Mouse (Mus musculus): ENCODE data around the gene Tchp.

Tchp gene

GRCm38 (mm10) chr5:114707265-114708068 is at the start of gene Tchp:
TSS of gene Tchp (plus strand) at chr5:114707760.
- peak; percentile 92 to 94 for DNase-seq (ENCODE audit: low read depth in 2 of 2, low spot score in 2 of 2)

- DNase-seq (ENCODE audit: low read depth in 2 of 2, low spot score in 2 of 2), result no peak
Observed at GRCm38 (mm10) chr5:114658255-114658654, 49.3 kb upstream of the Tchp start, which contains the start of gene Trpv4. TSS of gene Trpv4 (minus strand) at chr5:114658421.

DNA sequence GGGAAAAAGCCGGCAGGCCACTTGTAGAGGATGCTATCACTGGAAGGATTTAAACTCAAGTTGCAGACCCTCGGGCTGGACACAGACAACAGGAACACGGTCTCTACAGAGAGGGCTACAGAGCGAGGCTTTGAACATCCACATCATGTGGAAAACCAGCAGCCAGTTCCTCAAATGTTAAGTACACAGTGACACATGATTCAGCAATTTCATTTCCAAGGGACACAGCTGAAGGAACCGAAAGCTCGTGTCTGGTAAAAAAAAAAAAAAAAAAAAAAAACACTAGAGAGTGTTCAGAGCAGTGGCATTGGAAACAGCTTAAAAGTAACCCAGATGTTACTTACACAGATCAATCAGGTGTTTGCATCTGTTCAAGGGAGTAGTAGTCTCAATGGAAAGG is 46.5 kb upstream of the Tchp start:
- DNase-seq (ENCODE audit: low read depth in 2 of 2, low spot score in 2 of 2), result no peak

DNA sequence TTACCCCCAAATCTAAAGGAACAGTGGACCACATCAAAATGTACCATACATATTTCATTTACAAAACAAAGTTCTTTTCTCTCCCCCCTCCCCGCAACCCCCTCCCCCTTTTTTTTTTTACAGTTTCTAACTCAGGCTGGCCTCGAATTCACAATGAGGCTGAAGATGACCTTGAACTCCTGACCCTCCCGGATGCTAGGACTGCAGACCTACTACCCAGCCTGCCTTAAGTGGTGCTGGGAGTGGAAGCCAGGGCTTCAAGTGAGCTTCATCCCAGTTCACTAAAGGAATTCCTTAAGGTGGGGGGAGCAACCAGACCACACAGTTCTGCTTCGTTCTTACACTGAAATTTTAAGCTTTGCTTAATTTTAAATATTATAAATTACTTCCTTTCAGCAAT is 43.4 kb upstream of the Tchp start:
- no peak for DNase-seq (ENCODE audit: low read depth in 2 of 2, low spot score in 2 of 2)

- no peak for DNase-seq (ENCODE audit: low read depth in 2 of 2, low spot score in 2 of 2)
Observed at GRCm38 (mm10) chr5:114664750-114665149, 42.8 kb upstream of the Tchp start.

DNA sequence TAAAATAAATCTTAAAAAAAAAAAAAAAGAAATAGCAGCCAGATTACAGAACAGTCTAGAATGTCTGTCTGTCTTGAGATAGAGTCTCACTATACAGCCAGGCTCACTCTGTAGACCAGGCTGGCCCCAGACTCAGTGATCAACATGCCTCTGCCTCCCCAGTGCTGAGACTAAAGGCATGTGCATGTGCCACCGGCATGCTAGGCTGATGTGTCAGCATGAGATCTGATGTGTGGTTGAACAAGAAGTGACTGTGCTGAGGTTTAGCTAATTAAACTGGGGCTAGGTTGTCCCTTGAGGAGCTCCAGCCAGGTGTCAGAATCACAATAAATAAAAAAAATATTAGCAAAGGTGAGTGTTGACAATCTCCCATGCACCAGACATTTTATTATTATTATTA is 40.9 kb upstream of the Tchp start:
- DNase-seq (ENCODE audit: low read depth in 2 of 2, low spot score in 2 of 2), result no peak

DNA sequence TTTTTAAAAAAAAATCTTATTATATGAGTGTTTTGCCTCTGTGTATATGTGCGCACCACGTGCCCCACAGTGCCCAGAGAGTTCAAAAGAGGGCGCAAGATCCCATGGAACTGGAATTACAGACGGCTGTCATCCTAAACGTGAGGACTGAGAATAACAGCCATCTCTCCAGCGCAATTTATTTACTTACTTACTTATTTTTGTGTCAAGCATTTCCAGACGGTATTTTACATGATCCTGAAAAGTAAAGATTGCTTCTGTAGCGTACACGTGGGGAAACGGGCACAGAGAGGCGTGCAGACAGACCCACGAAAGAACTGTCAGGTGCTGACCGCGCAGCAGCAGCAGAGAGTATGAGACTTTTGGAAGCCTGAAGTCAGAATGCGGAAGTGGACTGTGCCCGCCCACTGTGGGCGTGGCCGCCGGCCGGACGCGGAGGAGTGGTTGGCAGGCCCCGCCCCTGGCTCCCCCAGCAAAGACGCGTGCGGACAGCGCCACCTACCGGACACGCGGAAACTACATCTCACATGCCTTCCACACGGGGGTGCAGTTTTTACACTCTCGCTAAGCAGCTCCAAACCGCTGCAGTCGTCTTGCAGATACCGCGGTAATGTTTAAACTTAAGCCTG is 40.2 kb upstream of the Tchp start:
- DNase-seq (ENCODE audit: low read depth in 2 of 2, low spot score in 2 of 2), result peak; percentile 100

GRCm38 (mm10) chr5:114669014-114669413 is 38.5 kb upstream of the Tchp start:
- DNase-seq (ENCODE audit: low read depth in 2 of 2, low spot score in 2 of 2), result no peak

DNA sequence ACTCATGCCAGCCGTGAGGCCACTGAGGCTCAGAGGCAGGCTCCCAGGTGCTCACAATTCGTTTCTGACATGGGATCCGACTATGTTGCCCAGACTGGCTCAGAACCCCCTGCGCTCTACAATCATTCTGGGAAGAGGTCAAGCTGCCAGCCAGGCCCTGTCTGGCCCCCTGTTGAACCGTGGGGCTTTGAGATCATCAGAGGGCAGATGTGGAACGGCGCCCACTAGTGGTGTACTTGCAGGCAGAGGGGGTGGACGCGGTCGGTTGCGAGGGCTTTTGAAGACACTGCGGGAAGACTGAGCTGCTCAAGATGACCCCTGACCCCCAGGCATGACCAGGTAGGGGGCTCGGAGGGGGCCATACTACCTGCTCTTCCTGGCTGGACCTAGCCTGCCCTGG is 34.4 kb upstream of the Tchp start:
- DNase-seq (ENCODE audit: low read depth in 2 of 2, low spot score in 2 of 2), result no peak

GRCm38 (mm10) chr5:114674594-114674993 is 33.0 kb upstream of the Tchp start:
- DNase-seq (ENCODE audit: low read depth in 2 of 2, low spot score in 2 of 2), result no peak

GRCm38 (mm10) chr5:114679841-114680591 is 27.5 kb upstream of the Tchp start:
- DNase-seq (ENCODE audit: low read depth in 2 of 2, low spot score in 2 of 2), result no peak

GRCm38 (mm10) chr5:114680676-114681285 is 26.8 kb upstream of the Tchp start:
- peak; percentile 35 to 43 for DNase-seq (ENCODE audit: low read depth in 2 of 2, low spot score in 2 of 2)

GRCm38 (mm10) chr5:114681717-114682116 is 25.8 kb upstream of the Tchp start:
- no peak for DNase-seq (ENCODE audit: low read depth in 2 of 2, low spot score in 2 of 2)

DNA sequence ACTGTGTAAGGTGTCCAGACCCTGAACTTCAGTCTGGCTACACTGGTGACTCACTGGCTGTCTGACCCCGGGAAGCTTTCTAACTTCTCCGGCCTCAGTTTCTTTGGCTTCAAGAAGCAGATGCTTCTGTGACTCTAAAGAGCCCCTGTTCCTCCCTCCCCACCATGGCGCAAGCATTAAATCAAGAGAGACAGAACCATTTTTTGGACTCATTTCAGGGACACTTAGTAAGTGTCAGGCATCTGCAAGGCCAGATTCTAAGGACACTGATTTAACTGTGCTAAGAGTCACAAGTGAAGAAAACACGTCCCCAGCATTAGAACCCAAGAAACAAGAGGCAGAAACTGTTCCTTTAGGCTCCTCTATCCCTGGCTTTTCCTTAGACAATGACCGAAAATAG is 21.6 kb upstream of the Tchp start:
- DNase-seq (ENCODE audit: low read depth in 2 of 2, low spot score in 2 of 2), result no peak

GRCm38 (mm10) chr5:114686726-114687210 is 20.8 kb upstream of the Tchp start:
- DNase-seq (ENCODE audit: low read depth in 2 of 2, low spot score in 2 of 2), result no peak

- peak in 1 of 2 experiments; percentile 19 for DNase-seq (ENCODE audit: low read depth in 2 of 2, low spot score in 2 of 2)
Observed at GRCm38 (mm10) chr5:114687901-114688300, 19.7 kb upstream of the Tchp start.

DNA sequence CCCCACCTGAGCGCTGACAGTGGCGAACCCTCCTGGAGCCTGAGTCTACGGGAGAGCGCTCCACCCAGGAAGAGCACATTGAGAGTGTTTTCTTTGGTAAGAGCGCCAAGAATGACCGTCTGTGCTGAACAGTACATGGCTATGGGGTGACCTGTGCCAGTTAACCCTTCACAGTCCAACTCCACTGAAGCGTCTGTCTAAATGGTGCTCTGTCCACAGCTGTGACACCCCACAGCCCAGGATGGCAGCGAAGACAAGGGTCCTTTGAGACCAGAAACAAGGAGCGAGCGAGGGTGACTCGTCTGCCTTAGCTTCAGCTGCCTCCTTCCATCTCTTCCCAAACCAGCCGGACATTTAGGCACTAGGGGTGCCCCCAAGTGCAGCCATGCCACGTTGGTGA is 18.9 kb upstream of the Tchp start:
- DNase-seq (ENCODE audit: low read depth in 2 of 2, low spot score in 2 of 2), result no peak

GRCm38 (mm10) chr5:114689700-114690366 is 17.7 kb upstream of the Tchp start:
- DNase-seq (ENCODE audit: low read depth in 2 of 2, low spot score in 2 of 2), result peak in 1 of 2 experiments; percentile 38

GRCm38 (mm10) chr5:114690633-114691567 is 16.7 kb upstream of the Tchp start, which contains the start of gene Gltp:
TSS of gene Gltp (minus strand) at chr5:114690984.
- DNase-seq (ENCODE audit: low read depth in 2 of 2, low spot score in 2 of 2), result peak; percentile 90 to 91

DNA sequence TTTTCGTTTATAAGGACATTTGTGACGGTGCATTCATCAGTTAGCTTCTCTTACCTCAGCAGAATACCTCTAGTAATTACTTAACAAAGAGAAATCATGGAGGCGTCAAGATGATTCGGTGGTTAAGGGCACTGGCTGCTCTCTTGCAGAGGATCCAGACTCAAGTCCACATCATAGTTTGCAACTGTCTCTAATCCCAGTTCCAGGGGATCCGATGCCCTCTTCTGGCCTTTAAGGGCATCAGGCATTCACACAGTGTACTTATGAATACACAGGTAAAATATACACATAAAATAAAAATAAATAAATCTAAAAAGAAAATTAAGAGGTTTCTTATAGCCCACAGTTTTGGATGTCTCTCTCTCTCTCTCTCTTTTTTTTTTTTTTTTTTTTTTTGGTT is 11.8 kb upstream of the Tchp start:
- no peak for DNase-seq (ENCODE audit: low read depth in 2 of 2, low spot score in 2 of 2)

Data from CD8-positive naive resting alpha-beta T cell, adult 2 months (primary cell).